Mouse (Mus musculus) embryonic facial prominence, embryonic 11.5 days (tissue): ENCODE results near the gene Wdr74. TPM values are rescaled to one million over a fixed set of nuclear protein-coding genes. Genes with fewer than 3 reads are reported as not detected.

Experiments used
- ATAC-seq: fragments of 200-750 bp; cut with Nextera tagmentation; replicated peaks from 2 replicates; pipeline ENCODE4 v1.8.0; 2017; ENCODE audit warnings: low read depth; ENCODE audit not compliant: insufficient number of reproducible peaks, low FRiP score, low TSS enrichment
- DNase-seq: peaks from one replicate; pipeline ENCODE4 v3.0.0-alpha.2; 2015; ENCODE audit warnings: low spot score
- H3K27ac ChIP-seq: fragments of 300-500 bp; sonication (generic); replicated peaks from 2 replicates; pipeline ENCODE4 v1.5.1; 2014; ENCODE audit warnings: mild to moderate bottlenecking, low read depth, low read length, control low read depth
- H3K27me3 ChIP-seq: fragments of 300-500 bp; sonication (generic); 2 replicates; pipeline ENCODE4 v1.6.1; 2014; ENCODE audit warnings: mild to moderate bottlenecking, low read length, moderate library complexity, mixed read lengths; ENCODE audit not compliant: control insufficient read depth, insufficient read depth
- H3K36me3 ChIP-seq: fragments of 300-500 bp; sonication (generic); replicated peaks from 2 replicates; pipeline ENCODE4 v1.6.1; 2014; ENCODE audit warnings: low read depth, mild to moderate bottlenecking, low read length, moderate library complexity, mixed read lengths; ENCODE audit not compliant: control insufficient read depth, insufficient read depth
- H3K4me1 ChIP-seq: fragments of 300-500 bp; sonication (generic); 2 replicates; pipeline ENCODE4 v1.6.1; 2014; ENCODE audit warnings: low read length, mixed read lengths; ENCODE audit not compliant: control insufficient read depth, insufficient read depth
- H3K4me2 ChIP-seq: fragments of 300-500 bp; sonication (generic); 2 replicates; pipeline ENCODE4 v1.6.1; 2014; ENCODE audit warnings: low read depth, mild to moderate bottlenecking, control low read depth, low read length, moderate library complexity
- H3K4me3 ChIP-seq: fragments of 300-500 bp; sonication (generic); 2 replicates; pipeline ENCODE4 v1.5.1; 2014; ENCODE audit warnings: low read depth, low read length, control low read depth
- H3K9ac ChIP-seq: fragments of 300-500 bp; sonication (generic); replicated peaks from 2 replicates; pipeline ENCODE4 v1.6.1; 2014; ENCODE audit warnings: mild to moderate bottlenecking, control low read depth, low read length
- H3K9me3 ChIP-seq: fragments of 300-500 bp; sonication (generic); replicated peaks from 2 replicates; pipeline ENCODE4 v1.6.1; 2016; ENCODE audit warnings: mild to moderate bottlenecking, low read length, inconsistent platforms, mixed read lengths; ENCODE audit not compliant: control insufficient read depth
- WGBS: fragments of 180-500 bp; shearing (Covaris S2); extraction: QIAGEN DNeasy Blood & Tissue Kit; methylation state at CpG from one replicate; pipeline ENCODE4 v1.1.7; 2014; 5-methylcytosine and 5-hydroxymethylcytosine counted together
- polyA plus RNA-seq: library from polyadenylated mRNA; unstranded; fragments of >200 nt; fragmentation: Nextera tagmentation; extraction: Ambion mirVana; gene quantifications from 2 replicates; pipeline ENCODE4 v1.2.1, GENCODE M21; 2014

Gene Wdr74
- polyA plus RNA-seq, 1 experiment from 2014 or later: 91.0 TPM

DNA sequence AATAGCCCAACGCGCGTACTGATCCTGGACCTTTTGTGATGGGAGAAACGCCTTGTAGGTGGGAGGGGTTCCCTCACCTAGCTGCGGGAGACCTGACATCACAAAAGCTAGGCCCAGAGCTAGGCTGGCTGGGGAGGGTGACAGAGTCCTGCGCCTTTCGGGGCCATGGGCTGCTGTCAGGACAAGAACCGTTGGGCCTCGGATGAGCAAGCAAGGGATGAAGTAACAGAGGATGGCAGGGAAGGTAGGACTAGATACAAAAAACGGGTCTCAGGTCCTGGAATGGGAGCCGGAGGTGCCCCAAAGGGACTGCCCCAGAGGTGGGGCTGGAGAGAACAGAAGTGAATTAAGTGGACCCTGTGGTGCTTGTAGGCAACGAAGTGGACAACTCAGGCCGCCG lies 5.0 kb downstream of the Wdr74 start, which contains the start of gene 1700092M07Rik:
Gene 1700092M07Rik (plus strand): TSS at position 116 of the 400 bp plus-strand sequence.
- Histone ChIP-seq H3K4me1 (peaks cover 2% of the 10 kb centered on the region; the same call in 1 of the 2 replicates), H3K27me3 (no peaks in the 10 kb centered on the region), H3K4me2 (peak within 1 kb of the TSS; percentile 23), H3K4me3 (peak within 1 kb of the TSS; percentile 80), H3K9me3 (no peaks in the 10 kb centered on the region), H3K9ac (peak within 1 kb of the TSS; percentile 65), H3K36me3 (no peaks in the 10 kb centered on the region; the same call in none of the 2 replicates), H3K27ac (peak within 1 kb of the TSS; percentile 69; the same call in 1 of the 2 replicates)
- DNase-seq (no peak), ATAC-seq (peak; percentile 37)
- 69% methylated on average over 14 of the region's 14 CpGs for WGBS

DNA sequence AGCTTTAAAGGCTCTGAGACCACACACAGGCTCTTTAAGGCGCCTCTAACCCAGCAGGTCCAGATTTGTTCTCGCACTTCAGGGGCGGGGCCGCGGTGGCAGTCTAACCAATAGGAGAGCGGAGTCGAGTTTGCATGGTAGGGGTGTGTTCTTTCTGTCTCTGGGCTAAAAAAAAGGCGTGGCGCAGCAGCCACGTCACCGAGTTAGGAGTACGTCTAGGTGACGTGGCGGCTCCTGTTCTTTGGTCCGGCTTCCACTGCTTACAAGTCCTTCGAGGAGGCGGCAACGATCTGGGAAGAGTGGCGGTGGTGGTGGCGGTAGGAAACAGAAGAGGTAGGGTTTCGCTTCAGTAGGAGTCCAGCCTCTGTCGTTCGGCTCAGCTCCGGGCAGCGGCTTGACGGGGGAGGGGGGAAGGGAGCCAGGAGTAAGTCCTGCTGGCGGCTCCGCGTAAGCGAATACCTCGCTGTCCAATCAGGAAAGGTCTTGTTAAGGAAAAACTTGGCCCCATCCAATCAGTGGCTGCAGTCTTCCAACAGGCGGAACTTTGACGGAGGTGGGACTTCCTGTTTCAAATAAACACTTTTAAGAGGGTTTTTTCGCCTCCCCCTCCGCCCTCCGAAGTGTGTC lies 5.7 kb downstream of the Wdr74 start, which contains the start of gene Stx5a:
Gene Stx5a (plus strand): TSS at position 171 of the 627 bp plus-strand sequence.
- Histone ChIP-seq H3K4me3 (peak within 1 kb of the TSS; percentile 80), H3K4me2 (peak within 1 kb of the TSS; percentile 67), H3K27me3 (no peaks in the 10 kb centered on the region), H3K27ac (peak within 1 kb of the TSS; percentile 69; the same call in 1 of the 2 replicates), H3K4me1 (peaks cover 2% of the 10 kb centered on the region; the same call in 1 of the 2 replicates), H3K36me3 (no peaks in the 10 kb centered on the region; the same call in none of the 2 replicates), H3K9me3 (no peaks in the 10 kb centered on the region), H3K9ac (peak within 1 kb of the TSS; percentile 88)
- peak; percentile 98 for DNase-seq
- ATAC-seq: peak; percentile 97
- WGBS: under 1% methylated on average over 36 of the region's 36 CpGs

DNA sequence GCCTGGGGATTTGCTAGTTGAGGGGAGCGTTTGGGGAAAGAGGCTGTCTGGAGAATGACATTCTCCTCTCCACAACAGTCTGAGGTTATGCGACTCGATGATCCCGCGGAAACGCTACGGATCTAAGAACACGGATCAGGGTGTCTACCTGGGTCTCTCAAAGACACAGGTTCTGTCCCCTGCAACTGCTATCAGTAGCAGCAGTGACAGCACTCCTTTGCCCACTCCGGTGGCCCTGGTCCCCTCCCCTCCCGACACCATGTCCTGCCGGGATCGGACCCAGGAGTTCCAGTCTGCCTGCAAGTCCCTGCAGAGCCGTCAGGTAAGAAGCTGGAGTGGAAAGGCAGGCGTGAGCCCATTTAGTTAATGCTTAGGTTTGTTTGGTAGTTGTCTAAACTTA lies 6.5 kb downstream of the Wdr74 start:
- DNase-seq: no peak
- Histone ChIP-seq H3K27ac (no peak overlapping the region), H3K27me3 (no peaks in the 10 kb centered on the region), H3K4me1 (peaks cover 2% of the 10 kb centered on the region; the same call in 1 of the 2 replicates), H3K36me3 (no peaks in the 10 kb centered on the region; the same call in none of the 2 replicates), H3K9me3 (no peaks in the 10 kb centered on the region), H3K4me2 (peak overlapping the region; percentile 67), H3K4me3 (peak overlapping the region; percentile 80), H3K9ac (peak overlapping the region; percentile 88)
- ATAC-seq: no peak
- WGBS: 16% methylated on average over 14 of the region's 14 CpGs

GRCm38 (mm10) chr19:8745382-8745781 lies 9.8 kb downstream of the Wdr74 start:
- Histone ChIP-seq H3K36me3 (peaks cover under 1% of the 10 kb centered on the region), H3K4me3 (no peak overlapping the region), H3K9me3 (no peaks in the 10 kb centered on the region), H3K9ac (no peak overlapping the region), H3K27me3 (no peaks in the 10 kb centered on the region), H3K4me1 (peaks cover 2% of the 10 kb centered on the region; the same call in 1 of the 2 replicates), H3K27ac (no peak overlapping the region), H3K4me2 (no peak overlapping the region)
- 93% methylated on average over 1 of the region's 1 CpGs for WGBS
- no peak for DNase-seq
- ATAC-seq: no peak

- Histone ChIP-seq H3K27ac (no peak overlapping the region), H3K9ac (no peak overlapping the region), H3K36me3 (peaks cover 8% of the 10 kb centered on the region), H3K4me3 (no peak overlapping the region), H3K27me3 (no peaks in the 10 kb centered on the region), H3K4me2 (no peak overlapping the region), H3K9me3 (no peaks in the 10 kb centered on the region), H3K4me1 (no peaks in the 10 kb centered on the region)
- ATAC-seq (no peak), DNase-seq (peak; percentile 4)
- WGBS: 76% methylated on average over 2 of the region's 2 CpGs
Measured at GRCm38 (mm10) chr19:8747368-8747767, 11.7 kb downstream of the Wdr74 start.

DNA sequence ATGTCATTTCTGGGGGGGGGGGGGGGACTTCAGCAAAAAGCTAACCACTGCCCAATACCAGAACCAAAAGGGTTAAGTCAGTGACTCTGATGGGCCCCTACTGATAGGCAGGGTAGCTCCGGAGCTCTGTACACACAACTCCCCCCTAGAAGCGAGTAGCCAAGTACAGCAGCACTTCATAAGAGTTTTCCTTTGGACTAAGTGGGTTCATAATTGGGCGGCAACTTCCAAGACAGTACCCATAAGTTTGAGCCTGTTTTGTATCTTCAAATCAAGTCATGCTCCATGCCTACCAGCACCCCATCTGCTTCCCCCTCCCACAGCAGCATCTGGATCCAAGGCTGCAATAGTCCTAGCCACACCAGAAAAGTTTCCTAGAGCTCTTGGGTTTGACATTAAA lies 20.0 kb downstream of the Wdr74 start:
- no peak overlapping the region for H3K27ac ChIP-seq
- no peaks in the 10 kb centered on the region for H3K4me1 ChIP-seq
- H3K9ac ChIP-seq: no peak overlapping the region
- H3K4me3 ChIP-seq: no peak overlapping the region
- no peak for DNase-seq
- H3K36me3 ChIP-seq: peaks cover 12% of the 10 kb centered on the region
- H3K9me3 ChIP-seq: no peaks in the 10 kb centered on the region
- H3K4me2 ChIP-seq: no peak overlapping the region
- H3K27me3 ChIP-seq: no peaks in the 10 kb centered on the region
- 81% methylated on average over 3 of the region's 3 CpGs for WGBS
- no peak for ATAC-seq

GRCm38 (mm10) chr19:8756635-8757387 lies 21.2 kb downstream of the Wdr74 start, which contains the start of gene Nxf1:
Gene Nxf1, plus strand, starts transcription at chr19:8757073.
- no peaks in the 10 kb centered on the region for H3K4me1 ChIP-seq
- H3K9me3 ChIP-seq: no peaks in the 10 kb centered on the region
- WGBS: under 1% methylated on average over 75 of the region's 75 CpGs
- H3K27me3 ChIP-seq: no peaks in the 10 kb centered on the region
- H3K9ac ChIP-seq: peak within 1 kb of the TSS; percentile 95
- peak within 1 kb of the TSS; percentile 85 for H3K27ac ChIP-seq
- peaks cover 7% of the 10 kb centered on the region for H3K36me3 ChIP-seq
- H3K4me3 ChIP-seq: peak within 1 kb of the TSS; percentile 96
- ATAC-seq (peak; percentile 90), DNase-seq (peak; percentile 97)
- peak within 1 kb of the TSS; percentile 71 for H3K4me2 ChIP-seq
